32 mouse cellular contexts compared by ENCODE assay signal in genomic region chr4:138089512-138089911, GRCm38 (mm10).
DNase-seq lines count a peak whose midpoint lies in the region; ATAC-seq and TF ChIP-seq lines count a peak whose summit lies in the region.
"Had no signal": no experiment of that assay in that cellular context is flagged by ENCODE, and none has a peak within 500 bp of the region (broad histone marks: within the 10 kb centered on the region; RNA-seq: fewer than 3 reads in every experiment).

No protein-coding gene starts in this region.

- DNase-seq in heart, adult 2 months, result no peak
- no peak for DNase-seq in heart, postnatal 4 days
- peak; percentile 57 for DNase-seq in CD4-positive helper T cell, adult 2 months (ENCODE audit: low read depth, low spot score)
- peak; percentile 77 for DNase-seq in induced T-regulatory cell, adult 2 months (ENCODE audit: low read depth)
- no peak for DNase-seq in liver
- DNase-seq: adrenal gland, adult 8-10 months; cerebellum, adult 2 months; cerebellum, postnatal 14 days; gastrocnemius, postnatal 14 days; heart, postnatal 36 days; kidney, adult 8-10 months; kidney, postnatal 14 days; left cerebral cortex, postnatal 4 days; liver, embryonic 13.5 days; lung, adult 18-20 months; lung, postnatal 14 days; right cerebral cortex, postnatal 4 days; thymus, postnatal 4 days had no signal

- H3K9me3 ChIP-seq in E14TG2a.4 (ENCODE audit: low read length), result no peaks in the 10 kb centered on the region
- no peaks in the 10 kb centered on the region for H3K9me3 ChIP-seq in midbrain, embryonic 13.5 days
- H3K9me3 ChIP-seq: embryonic facial prominence, embryonic 10.5 days; embryonic facial prominence, embryonic 15.5 days; forebrain, embryonic 12.5 days; G1E; hindbrain, embryonic 13.5 days; liver, embryonic 13.5 days; midbrain, embryonic 10.5 days; neural tube, embryonic 13.5 days had no signal

- no peaks in the 10 kb centered on the region; the same call in 1 of the 2 replicates for H3K4me1 ChIP-seq in heart, adult 2 months (ENCODE audit: control insufficient read depth, insufficient read depth, low read length)
- peaks cover 6% of the 10 kb centered on the region; the same call in 1 of the 2 replicates for H3K4me1 ChIP-seq in E14TG2a.4 (replicated peaks; ENCODE audit: low read depth, low read length)
- peaks cover 6% of the 10 kb centered on the region; the same call in 1 of the 2 replicates for H3K4me1 ChIP-seq in midbrain, embryonic 13.5 days (replicated peaks)
- H3K4me1 ChIP-seq: embryonic facial prominence, embryonic 10.5 days; embryonic facial prominence, embryonic 15.5 days; liver, embryonic 13.5 days; midbrain, embryonic 10.5 days had no signal

- H3K27ac ChIP-seq in heart, adult 2 months, result no peak overlapping the region
- no peak overlapping the region for H3K27ac ChIP-seq in midbrain, embryonic 13.5 days
- H3K27ac ChIP-seq: embryonic facial prominence, embryonic 10.5 days; embryonic facial prominence, embryonic 15.5 days; forebrain, embryonic 12.5 days; hindbrain, embryonic 13.5 days; liver, embryonic 13.5 days; midbrain, embryonic 10.5 days; neural tube, embryonic 13.5 days had no signal

- no peaks in the 10 kb centered on the region for H3K27me3 ChIP-seq in heart, adult 2 months (ENCODE audit: control insufficient read depth, insufficient read depth, low read length)
- no peaks in the 10 kb centered on the region for H3K27me3 ChIP-seq in E14TG2a.4 (ENCODE audit: insufficient read depth, low read length)
- H3K27me3 ChIP-seq in midbrain, embryonic 13.5 days, result no peaks in the 10 kb centered on the region
- H3K27me3 ChIP-seq: CH12.LX; embryonic facial prominence, embryonic 15.5 days; forebrain, embryonic 12.5 days; hindbrain, embryonic 13.5 days; liver, embryonic 13.5 days; neural tube, embryonic 13.5 days; Patski had no signal

- 78% methylated on average over 2 of the region's 2 CpGs for WGBS in heart, adult 2 months
- 84% methylated on average over 2 of the region's 2 CpGs for WGBS in midbrain, embryonic 13.5 days

- no peak overlapping the region for H3K4me3 ChIP-seq in heart, adult 2 months
- no peak overlapping the region for H3K4me3 ChIP-seq in E14TG2a.4 (replicated peaks; ENCODE audit: low read length)
- no peak overlapping the region for H3K4me3 ChIP-seq in midbrain, embryonic 13.5 days (replicated peaks)
- H3K4me3 ChIP-seq: embryonic facial prominence, embryonic 10.5 days; embryonic facial prominence, embryonic 15.5 days; forebrain, embryonic 12.5 days; hindbrain, embryonic 13.5 days; liver, embryonic 13.5 days; midbrain, embryonic 10.5 days; neural tube, embryonic 13.5 days had no signal

- H3K9ac ChIP-seq in heart, adult 2 months (ENCODE audit: low read depth, low read length), result no peak overlapping the region
- no peak overlapping the region for H3K9ac ChIP-seq in midbrain, embryonic 13.5 days (replicated peaks)
- H3K9ac ChIP-seq: embryonic facial prominence, embryonic 15.5 days; forebrain, embryonic 12.5 days; hindbrain, embryonic 13.5 days; liver, embryonic 13.5 days; neural tube, embryonic 13.5 days had no signal

- no peak for TF ChIP-seq EP300 in heart, adult 2 months (IDR thresholded peaks at IDR 0.05; ENCODE audit: insufficient read depth, low read depth, low read length)

- no peak for TF ChIP-seq POLR2A in heart, adult 2 months (IDR thresholded peaks at IDR 0.05; ENCODE audit: insufficient read depth, low read depth, low read length)

- ATAC-seq in megakaryocyte progenitor cell, adult 5-6 weeks (replicated peaks; ENCODE audit: poor library complexity), result no peak
- no peak for ATAC-seq in midbrain, embryonic 13.5 days
- ATAC-seq: midbrain, embryonic 16.5 days; Patski had no signal

- intact Hi-C loops in heart, adult 2 months (cut with DNase I), result no loop called here

- H3K79me2 ChIP-seq in heart, adult 2 months (replicated peaks; ENCODE audit: control insufficient read depth, insufficient read depth, low read length), result no peaks in the 10 kb centered on the region

- TF ChIP-seq CTCF in heart, adult 2 months (IDR thresholded peaks at IDR 0.05), result 0 out of 2 replicates have a peak, but pooled peaks have one; percentile 8
- 0 out of 2 replicates have a peak, but pooled peaks have one; percentile 8 for TF ChIP-seq CTCF in E14TG2a.4 (conservative IDR thresholded peaks at IDR 0.05; ENCODE audit: low read length)

- no peaks in the 10 kb centered on the region for H3K36me3 ChIP-seq in heart, adult 2 months (ENCODE audit: control insufficient read depth, insufficient read depth, low read length)
- H3K36me3 ChIP-seq in E14TG2a.4 (ENCODE audit: insufficient read depth, low read length), result peaks cover 36% of the 10 kb centered on the region
- H3K36me3 ChIP-seq in midbrain, embryonic 13.5 days, result peaks cover 37% of the 10 kb centered on the region

- H3K4me2 ChIP-seq in midbrain, embryonic 13.5 days (replicated peaks), result no peak overlapping the region
- H3K4me2 ChIP-seq: embryonic facial prominence, embryonic 15.5 days; forebrain, embryonic 12.5 days; heart, embryonic 11.5 days; hindbrain, embryonic 13.5 days; liver, embryonic 13.5 days; neural tube, embryonic 13.5 days had no signal

Comparison
In these comparisons a context has a peak if more than half of its experiments do, and no peak if none do; other contexts are left out.
1. DNase-seq: peak in CD4-positive helper T cell, adult 2 months (single experiment) and induced T-regulatory cell, adult 2 months (single experiment); none in heart, adult 2 months (0 of 2), heart, postnatal 4 days (single experiment) and liver (single experiment).